Mouse (Mus musculus) spleen, postnatal 0 days (tissue): ENCODE results near the gene Gm21209. TPM values are rescaled to one million over a fixed set of nuclear protein-coding genes. Genes with fewer than 3 reads are reported as not detected.

Source experiments
- polyA plus RNA-seq: library from polyadenylated mRNA; unstranded; fragments of >200 nt; fragmentation: Nextera tagmentation; extraction: Ambion mirVana; gene quantifications from 2 replicates; pipeline ENCODE4 v1.2.1, GENCODE M21; 2015

Gene Gm21209
- not detected in 2 replicates for polyA plus RNA-seq

DNA sequence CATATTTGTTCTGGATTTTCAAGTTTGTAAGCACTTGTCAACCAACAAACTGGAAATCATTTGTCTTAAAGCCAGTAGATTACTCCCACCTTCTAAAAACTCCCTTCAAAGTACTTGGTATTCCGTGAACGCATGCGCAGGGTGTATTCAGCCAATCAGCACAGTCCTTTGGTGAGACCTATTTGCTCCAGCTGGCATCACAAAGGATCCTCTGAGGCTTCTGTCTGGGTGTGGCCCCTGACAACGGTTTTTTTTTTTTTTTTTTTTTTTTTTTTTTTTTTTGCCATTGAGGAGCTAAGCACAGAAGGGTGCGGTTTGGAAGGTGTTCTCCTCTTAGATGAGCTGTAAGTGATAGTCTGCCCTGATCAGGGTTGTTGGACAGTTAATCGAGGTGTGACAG, at the start of gene Gm21209:
Gene Gm21209, plus strand, starts transcription at position 301 of the 400 bp plus-strand sequence.

